Mouse (Mus musculus) left cerebral cortex, adult 9 months (tissue): ENCODE results near the gene Pgf.
"Not testable (repeated sequence)": the region's sequence is repeated elsewhere in the genome, so short reads cannot be mapped to it uniquely, and the experiment has no call there.

Experiments
- DNase-seq, 2 experiments: peaks; one replicate each; pipeline ENCODE4 v3.0.0; 2022; ENCODE audit warnings: low spot score in 2 of 2

Pgf gene

DNA sequence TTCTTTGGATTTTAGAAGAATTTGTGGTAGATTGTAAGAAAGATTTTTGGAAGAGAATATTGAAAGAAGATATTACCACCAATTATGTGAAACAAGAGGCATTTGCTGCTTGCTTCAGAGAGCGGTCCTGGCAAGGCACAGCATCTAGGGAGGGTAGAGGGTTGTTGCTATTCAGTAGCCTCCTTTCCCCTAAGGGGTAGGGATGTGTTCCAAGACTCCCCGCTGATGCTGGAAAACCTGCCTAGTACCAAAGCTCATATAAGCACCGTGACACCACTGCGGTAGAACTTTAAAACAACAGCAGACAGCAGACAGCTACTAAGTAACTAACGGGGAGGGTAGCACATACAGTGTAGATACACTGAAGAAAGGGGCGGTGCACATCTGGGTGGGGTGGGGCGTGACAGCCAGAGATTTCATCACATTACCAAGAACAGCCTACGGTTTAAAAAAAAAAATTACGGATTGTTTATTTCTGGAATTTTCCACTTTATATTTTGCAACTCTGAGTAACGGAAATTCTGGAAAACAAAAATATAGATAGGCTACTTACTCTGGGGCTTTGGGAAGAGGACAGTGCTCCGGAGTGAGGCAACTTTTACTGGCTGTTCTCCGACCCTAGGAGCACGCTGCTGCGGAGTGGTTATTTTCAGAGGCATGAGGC is 19.7 kb downstream of the Pgf start:
- no peak for DNase-seq

DNA sequence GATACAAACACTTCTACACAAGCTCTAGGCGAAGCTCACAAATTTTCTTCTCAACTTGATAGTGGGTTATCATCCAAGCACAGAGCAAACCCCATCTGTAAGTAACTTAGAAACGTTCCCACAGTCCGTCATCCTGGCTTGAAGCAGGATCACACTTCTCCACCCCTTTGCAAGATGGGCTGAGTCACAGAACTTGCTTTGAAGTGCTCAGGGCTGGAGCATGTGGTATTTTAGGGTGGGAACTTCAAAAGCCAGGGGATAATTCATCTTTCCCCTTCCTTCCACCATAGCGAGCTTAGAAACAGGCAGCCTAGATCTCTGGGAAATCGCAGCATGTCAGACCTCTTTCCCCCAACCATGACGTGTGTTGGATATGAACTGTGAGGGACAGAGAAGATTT is 21.3 kb downstream of the Pgf start:
- no peak for DNase-seq

DNA sequence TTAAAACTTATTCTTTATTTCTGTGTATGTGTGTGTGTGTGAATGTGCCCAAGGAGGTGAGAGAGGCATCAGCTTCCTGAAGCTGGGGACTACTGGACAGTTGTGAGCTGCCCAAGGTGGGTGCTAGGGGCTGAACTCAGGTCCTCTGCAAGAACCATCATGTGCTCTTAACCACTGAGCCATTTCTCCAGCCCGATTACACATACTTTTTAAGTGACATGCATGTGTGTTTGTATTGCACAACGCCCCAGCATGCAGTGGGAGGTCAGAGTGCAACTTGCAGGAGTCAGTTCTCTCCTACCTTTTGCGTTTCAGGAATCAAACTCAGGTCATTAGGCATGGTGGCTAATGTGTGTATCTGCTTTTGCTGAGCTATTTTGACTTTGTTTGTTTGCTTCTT is 24.6 kb downstream of the Pgf start:
- DNase-seq, result no peak

DNA sequence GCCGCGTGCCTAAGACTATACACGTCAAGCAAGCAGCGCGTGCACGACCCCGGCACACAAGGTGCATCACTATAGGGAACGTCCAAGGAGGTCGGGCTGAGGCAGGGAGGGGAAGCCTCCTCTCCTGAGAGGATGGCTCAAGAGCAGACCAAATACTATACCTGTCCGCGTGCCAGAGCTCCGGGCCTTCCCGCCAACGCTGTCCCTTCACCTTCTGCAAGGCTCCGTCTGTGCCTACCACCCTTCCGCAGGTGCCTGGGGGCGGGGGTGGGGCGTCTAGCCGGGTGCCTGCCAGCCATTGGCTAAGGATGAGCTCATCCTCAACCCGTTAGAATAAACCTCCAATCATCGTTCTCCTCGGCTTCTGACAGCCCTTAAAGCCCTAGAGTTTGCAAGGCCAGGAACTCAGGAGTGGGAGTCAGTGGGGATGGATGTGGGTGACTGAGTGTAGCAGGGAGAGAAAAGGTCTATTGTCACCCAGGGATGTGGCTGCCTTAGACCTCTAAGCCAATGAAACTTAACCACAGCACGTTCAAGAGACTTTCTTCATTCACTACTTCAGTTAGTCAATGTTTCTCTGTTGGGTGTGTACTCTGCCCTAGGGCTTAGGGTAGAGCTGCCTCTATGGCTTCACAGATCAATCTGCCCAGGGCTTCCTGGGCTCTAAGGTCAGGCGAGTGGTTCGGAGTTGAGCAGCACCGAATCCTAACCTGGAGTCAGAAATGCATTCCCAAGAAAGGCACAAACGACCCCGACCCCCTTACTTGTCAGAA is 26.4 kb downstream of the Pgf start, which contains the start of gene Rps6kl1:
Rps6kl1 (minus strand) TSS at position 263 of the 773 bp plus-strand sequence.
- peak; percentile 79 to 81 for DNase-seq

DNA sequence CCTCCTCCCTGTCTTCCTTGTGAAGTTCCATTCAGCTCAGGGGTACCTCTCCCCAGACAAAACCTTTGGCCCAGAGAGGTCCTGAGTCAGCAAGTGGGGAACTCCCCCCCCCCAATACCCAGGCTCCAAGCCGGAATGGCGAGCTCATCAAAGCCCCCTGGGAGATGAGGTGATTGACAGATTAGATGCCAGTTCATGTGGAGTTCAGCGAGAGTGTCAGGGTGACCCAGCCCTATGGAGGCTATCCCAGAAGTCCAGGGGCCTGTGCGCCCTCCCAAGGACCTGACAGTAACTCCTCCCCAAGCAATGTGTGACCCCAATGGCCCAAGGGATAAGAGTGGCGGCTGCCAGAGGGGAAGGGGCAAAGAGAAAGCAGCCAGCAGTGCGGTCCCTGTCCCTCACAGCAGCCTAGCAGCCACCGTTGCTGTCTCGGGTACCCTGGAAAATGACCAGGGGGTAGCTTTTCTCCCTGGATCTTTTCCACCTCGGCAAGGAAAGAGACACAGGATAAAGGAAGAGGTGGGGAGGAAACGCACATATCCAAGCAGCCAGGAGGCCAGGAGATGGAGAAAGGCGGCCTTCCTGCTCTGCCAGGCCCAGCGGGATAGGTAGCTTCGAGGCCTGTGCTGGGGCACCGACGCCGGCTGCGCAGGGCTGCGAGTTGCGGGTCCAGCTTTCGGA is 27.1 kb downstream of the Pgf start:
- no peak for DNase-seq

DNA sequence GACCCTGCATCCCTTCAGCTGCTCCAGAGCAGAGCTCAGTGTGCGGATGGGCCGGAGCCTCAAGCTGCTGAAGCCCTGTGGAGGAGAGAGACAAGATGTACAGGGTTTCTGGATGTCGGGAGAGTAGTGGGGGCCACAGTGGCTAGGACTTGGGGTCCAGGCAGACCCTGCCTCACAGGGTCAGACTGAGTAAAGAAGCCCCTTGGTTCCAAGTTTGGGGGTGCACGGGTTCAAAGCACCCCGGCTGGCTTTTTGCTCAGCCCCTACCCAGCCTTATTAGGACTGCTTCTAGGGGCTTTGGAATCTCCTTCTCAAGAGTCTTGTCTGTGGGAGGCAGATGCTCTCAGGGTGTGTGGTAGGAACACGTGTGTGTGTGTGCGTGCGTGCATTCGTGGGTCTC is 30.7 kb downstream of the Pgf start:
- no peak for DNase-seq

DNA sequence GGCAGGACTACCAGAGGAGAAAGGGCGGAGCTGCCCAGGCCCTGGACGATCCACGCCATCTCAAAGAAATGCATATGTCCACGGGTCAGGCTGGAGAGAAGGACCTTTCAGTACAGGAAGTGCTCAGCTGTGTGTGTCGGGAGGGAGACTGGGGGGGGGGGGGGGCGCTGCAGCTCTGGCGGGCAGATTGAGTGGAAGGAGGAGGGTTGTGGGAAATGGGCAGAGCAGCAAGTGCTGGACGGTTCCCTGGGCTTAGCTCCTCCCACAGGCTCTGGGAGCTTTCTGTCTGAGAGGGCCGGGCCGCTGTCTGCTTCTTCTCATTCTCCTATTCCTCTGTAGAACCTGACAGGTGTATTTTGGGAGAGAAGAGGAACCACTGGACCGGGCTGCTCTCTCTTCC is 31.2 kb downstream of the Pgf start:
- no peak for DNase-seq

DNA sequence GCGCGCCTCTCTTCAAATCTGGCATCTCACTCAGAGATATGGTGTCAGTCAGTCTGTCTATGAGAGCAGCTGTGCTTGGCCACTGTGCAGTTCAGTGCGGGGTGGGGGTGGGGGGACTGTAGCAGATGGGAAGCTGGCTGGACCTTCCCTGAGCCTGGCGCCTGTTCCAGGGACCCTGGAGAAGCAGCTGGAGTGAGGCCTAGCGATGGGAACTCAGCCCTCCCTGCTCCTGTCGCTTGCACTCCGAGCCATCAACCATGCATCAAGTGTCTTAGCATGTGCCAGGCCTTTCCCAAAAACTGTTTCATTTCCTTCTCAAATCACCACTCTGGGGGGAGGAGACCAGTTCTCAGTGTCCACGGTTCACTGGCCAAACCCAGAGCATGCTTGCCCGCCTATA is 32.0 kb downstream of the Pgf start:
- DNase-seq, result no peak

DNA sequence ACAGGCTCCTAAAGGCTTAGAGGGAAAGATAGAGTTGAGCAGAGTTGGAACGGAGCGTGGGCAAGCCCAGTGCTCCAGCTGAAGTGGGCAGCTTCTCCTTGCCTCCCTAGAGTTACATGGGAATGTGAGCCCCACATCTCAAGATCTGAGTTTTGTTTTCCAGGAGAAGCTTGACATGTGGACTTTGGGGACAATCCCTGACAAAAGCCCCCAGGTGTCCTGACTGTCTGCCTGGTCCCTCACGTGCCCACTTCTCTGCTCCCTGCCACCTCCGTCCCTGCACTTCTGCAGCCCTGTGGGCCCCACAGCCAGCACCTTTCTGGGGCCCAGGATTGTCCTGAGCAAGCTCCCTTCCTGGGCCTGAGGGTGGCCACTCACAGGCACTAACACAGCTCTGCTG is 32.8 kb downstream of the Pgf start:
- no peak for DNase-seq

DNA sequence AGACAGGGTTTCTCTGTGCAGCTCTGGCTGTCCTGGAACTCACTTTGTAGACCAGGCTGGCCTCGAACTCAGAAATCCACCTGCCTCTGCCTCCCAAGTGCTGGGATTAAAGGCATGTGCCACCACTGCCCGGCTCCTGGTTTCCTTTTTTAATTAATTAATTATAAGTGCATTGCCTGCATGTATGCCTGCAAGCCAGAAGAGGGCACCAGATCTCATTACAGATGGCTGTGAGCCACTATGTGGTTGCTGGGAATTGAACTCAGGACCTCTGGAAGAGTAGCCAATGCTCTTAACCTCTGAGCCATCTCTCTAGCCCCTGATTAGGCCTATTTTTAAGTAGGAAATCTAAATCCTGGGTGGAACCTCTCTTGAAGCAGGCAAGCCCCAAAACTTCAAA is 33.3 kb downstream of the Pgf start:
- DNase-seq, result not testable (repeated sequence)

DNA sequence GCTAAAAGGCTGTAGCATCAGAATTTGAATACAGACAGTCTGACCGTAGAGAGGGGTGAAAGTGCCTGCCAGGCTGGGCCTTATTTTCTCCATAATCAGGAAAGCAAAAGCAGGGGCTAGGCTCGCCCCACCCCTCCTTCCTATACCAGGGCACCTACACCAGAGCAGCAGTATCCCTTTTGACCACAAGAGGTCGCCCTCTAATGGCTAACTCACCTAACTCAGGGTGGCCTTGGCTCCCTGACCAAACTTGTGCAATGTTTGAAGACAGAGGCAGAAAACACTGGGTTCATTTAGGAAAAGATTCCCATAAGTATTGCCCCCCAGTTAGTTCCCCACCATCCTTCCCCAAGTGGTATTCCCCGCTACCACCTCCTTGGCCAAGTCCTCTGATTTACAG is 34.8 kb downstream of the Pgf start:
- peak in 1 of 2 experiments; percentile 89 for DNase-seq

DNA sequence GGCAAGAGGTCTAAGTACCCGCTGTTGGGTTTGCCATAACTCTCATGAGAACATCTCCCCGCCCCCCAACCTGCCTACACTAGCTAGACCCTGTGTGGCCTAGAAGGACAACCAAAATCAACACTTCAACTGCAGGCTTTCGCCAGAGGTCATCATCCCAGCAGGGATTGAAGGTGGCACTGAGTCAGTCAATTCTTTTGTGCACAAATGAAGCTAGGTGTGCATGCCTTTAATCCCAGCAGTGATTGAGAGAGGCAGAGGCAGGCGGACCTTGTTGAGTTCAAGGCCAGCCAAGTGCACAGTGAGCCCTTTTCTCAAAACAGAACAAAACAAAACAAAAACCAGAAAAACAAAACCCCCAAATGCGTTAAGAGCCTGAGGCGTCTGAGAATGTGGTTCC is 36.5 kb downstream of the Pgf start:
- DNase-seq, result no peak

DNA sequence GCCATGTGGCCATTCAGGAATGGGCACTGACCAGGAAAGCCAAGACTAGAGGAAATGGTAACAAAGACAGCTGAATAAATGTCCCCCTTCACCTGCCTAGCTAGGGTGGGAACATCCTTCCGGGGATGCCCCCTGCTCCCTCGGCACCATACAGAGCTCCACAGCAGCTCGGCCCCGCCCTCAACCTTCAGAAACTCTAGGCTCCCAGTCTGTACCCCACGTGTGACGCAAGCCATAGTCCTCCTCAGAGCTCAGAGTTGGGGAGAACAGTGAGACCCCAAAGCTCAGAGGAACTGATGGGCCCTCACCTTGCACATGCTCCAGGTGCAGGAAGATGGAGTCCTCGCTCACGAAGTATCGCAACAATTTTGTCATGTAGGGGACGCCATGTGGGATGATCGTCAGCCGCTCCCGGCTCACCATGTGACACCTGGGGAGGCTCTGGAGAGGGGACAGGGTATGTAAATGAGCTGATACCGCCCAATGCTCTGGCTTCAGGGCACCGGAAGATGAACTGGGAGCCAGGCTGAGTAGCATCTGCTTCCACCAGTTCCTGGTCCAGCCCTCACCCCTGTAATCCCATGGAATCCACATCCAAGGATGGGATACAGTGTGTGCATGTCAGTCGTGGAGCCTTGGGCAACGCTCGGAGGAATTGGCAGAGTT is 37.4 kb downstream of the Pgf start:
- DNase-seq, result no peak

DNA sequence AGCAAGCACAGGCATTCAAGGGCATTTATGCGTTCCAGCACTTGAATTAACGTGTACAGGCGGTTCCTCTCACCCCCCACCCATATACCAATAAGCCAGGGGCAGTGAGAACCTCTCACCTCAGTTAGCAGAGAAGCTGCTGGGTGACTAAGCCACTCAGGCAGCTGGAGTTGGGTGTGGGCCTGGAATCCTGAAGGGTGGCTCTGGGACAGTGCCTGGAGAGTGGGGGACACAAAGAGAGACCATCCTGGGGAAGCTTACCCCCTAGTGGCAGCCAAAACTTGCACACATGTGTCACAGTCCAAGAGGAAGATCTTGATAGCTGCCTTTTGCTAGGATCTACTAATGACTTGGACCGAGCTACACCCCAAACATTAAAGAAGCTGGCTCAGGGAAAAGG is 41.0 kb downstream of the Pgf start:
- DNase-seq, result no peak

DNA sequence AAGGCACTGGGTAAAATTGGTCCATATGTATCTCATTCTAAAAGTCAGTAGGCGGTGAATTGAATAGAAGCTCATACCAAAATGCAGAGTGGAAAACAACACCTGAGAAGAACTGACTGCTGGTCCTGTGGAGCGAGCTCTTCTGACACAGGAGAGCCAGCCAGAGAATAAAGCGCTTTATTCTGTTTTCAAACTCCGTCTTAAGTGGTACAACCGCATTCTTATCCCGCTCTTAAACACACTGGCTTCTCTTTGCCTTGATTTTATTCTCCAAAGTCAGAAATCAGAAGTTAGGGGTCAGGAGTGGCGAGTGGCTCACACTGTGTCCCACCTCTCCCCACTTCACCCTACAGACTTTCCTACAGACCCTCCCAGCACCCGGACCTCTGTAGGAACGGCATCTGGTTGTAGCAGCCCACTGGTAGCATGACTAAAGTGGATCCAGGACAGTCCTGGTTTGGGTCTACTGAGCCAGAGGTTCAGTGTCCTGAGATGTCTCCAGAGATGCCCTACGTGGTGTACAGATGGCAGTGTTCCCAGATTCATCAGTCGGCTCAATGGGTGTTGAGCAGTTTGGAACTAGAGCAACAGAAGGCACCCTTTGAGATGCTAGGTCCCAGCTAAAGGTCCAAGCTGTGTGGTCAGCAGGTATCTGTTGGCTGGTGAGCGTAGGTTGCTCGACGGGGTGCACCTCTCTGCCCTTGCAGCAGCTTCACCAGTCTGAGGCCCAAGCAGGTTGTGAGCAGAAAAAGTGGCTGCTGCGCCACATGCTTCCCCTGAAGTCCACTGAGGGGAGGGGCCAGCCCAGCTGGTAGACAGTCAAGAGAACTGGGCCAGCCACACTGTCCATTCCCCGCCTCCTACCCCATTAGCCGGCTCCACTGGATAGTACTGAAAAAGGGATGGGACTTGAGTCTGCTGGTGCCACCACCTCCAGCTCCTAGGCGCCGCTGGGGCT is 41.8 kb downstream of the Pgf start:
- DNase-seq, result no peak

DNA sequence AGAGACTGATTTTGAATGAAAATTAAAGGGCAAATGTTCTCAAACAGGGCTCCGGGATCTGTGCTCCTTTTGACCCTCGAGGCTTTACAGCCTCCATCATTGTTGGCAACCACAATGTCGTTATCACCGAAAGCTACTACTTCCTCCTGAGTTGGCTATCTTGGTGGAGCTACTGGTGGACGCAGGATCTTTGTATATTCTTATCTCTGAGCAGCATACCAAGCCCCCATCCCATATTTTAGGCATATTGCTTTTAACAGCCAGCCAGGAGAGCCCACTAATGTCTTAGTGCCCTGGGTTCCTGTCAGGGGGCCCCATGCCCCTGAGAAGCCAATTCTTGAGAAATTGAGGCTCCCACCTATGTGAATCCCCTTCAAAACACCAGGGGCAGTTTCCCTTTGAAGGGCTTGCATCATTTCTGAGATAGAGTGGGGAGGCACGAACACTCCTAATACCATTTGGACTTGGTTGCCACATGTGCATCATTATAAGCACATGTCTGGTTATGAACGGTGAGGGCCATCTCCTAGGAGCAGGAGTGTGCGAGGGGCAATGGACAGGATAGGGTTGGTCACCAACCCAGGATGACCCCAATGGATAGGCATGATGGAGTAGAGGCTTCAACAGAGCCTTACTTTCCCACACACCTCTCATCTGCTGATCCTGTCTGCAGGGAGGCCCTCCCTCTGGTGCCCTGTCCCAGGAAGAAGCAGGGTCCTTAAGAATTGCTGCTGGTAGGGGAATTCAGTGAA is 43.4 kb downstream of the Pgf start:
- no peak for DNase-seq

DNA sequence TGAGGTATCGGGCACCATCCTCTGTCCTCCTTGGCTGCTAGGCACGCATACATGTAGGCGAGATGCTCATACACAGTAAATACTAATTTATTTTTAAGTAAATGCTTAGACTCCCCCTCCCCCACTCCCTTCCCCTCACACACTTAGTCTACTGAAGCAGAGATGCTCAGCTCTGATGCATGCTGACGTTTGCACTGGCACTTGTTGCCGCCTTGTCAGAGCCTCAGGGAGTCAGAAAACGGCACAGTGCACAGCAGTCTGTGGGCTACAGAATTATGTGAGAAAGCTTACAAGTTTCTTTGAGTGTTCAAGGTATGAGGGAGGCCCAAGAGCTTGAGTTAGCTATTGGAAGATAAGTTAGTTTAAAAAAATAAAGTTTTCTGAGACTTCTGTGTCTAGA is 46.2 kb downstream of the Pgf start:
- DNase-seq, result no peak

DNA sequence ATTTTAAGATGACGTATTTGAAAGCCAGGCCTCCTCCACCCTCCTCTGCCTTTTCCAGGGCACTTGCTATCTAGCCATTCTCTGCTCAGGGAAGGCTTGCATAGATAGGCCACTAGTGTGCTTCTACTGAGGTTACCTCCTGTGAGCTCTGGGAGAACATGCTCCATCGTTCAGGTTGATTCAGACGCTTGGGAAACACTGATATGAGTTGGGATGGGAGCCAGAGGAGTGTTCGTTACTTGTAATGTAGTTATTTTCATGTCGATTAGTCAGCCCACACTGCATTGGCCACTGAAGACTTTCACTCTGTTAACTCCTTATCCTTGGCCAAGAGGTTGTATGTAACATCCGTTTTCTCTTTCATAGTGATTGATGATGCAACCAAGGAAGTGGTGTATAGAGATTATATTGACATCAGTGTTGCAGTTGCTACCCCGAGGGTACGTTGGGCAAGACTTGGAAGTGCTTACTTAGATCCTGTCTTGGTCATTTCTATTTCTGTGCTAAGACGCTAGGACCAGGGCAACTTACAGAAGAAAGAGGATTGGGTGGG is 48.1 kb downstream of the Pgf start:
- no peak for DNase-seq

DNA sequence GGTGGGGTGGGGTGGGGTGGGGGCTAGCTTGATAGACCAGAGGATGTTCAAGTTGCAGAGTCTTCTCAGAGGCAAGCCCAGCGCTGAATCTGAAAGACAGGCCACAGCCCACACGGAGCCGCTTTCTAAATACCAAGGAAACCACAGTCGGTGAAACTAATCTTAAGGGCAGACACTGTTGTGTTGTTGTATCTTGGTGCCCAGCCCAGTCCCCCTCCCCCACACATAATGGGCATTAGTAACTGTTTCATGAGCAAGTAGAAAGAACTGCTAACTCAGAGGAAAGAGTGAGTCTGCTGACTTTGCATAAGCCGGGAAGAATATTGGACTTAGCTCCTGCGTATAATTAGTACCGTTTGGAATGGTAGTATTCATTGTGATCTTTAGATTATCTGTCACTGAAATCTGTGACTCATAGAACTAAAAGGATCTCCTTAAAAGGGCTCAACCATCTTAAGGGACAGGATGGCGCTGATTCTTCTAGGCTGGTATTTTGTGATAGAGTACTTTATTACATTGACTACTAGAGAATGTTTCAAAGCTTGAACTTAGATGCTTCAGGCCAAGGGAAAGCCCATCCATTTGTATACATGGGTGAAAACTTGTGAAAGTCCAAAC is 50.5 kb downstream of the Pgf start:
- DNase-seq, result no peak

DNA sequence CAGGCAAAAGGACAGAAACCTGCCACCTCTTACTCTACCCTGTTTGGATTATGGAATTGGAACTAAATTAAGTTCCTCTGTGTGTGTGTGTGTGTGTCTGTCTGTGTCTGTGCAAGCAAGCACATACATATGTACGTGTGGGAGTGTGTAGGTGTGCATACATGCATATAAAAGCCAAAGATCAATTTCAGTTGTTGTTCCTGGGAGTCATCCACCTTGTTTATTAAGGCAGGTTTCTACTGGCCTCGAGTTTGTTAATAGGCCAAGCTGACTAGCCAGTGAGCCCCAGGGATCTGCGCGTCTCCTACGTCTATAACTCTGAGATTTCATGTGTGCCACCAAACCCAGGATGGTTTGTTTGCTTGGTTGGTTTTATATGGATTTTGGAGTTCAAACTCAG is 52.8 kb downstream of the Pgf start:
- DNase-seq, result no peak
